Mouse (Mus musculus) frontal cortex, adult (tissue): ENCODE measurements around the gene Gm27027.

Experiments
- ATAC-seq: cut with Nextera tagmentation; 2 replicates; pipeline ENCODE4 v1.9.2; 2017; ENCODE audit warnings: mild to moderate bottlenecking, moderate library complexity, mixed read lengths; ENCODE audit not compliant: low TSS enrichment

Gene Gm27027

DNA sequence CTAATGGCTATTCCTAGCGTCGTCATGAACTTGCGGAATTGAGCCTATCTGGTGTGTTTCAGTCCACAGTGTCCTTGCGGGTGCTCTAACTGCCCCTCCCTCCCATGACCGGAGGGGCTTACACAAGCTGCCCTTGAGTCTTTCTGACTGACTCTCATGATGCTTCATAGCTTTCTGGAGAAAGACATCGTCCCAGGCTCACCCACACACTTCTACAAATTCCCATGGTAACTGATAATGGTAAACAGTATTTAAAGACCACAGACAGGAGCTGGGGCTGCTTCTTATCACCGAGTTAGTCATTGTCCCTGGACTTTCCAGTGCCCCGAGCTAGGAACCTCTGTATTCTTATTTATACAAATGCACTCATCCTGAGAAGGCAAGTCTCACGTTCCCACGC, 67.3 kb downstream of the Gm27027 start:
- no peak for ATAC-seq

GRCm38 (mm10) chr2:93927701-93928437, 68.3 kb downstream of the Gm27027 start:
- ATAC-seq: peak; percentile 75

- ATAC-seq: no peak
Observed at GRCm38 (mm10) chr2:93926141-93926540, 70.0 kb downstream of the Gm27027 start.

GRCm38 (mm10) chr2:93919093-93919492, 77.1 kb downstream of the Gm27027 start:
- ATAC-seq: no peak

DNA sequence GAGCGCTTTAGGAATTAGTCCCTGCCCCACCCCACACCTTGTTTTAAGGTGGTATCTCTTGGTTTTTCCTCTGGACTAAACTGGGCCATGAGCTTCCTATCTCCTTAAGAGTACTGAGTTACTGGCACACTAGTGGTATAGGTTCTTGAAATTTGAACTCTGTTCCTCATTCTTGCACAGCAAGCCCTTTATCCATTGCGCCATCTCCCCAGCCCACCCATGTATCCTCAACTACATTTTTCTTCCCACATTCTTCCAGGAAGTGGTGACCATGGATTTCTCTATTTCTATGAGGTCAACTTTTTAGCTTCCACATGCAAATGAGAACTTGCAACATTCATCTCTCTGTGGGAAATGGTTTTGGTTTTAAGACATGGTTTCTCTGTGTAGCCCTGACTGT, 82.6 kb downstream of the Gm27027 start:
- ATAC-seq: no peak

- ATAC-seq: peak; percentile 56
Observed at GRCm38 (mm10) chr2:93911942-93912341, 84.2 kb downstream of the Gm27027 start.

DNA sequence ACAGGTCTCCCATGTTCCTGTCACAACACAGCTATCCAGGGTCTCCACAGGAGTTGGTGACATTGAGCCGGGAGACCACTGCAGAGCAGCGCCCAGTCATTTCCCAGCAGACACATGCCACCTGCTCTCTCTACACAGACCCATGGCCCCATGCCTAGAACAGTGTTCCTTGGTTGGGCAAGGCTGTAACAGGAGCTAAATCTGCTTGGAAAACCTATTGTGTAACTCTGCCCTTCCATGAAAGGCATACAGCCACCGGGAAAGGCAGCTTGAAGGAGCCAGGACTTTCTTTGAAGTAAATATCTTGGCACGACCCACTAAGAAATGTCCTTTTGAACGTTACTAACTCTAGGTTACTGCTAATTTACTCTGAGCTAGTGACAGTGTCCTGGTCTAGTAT, 86.4 kb downstream of the Gm27027 start:
- no peak for ATAC-seq

DNA sequence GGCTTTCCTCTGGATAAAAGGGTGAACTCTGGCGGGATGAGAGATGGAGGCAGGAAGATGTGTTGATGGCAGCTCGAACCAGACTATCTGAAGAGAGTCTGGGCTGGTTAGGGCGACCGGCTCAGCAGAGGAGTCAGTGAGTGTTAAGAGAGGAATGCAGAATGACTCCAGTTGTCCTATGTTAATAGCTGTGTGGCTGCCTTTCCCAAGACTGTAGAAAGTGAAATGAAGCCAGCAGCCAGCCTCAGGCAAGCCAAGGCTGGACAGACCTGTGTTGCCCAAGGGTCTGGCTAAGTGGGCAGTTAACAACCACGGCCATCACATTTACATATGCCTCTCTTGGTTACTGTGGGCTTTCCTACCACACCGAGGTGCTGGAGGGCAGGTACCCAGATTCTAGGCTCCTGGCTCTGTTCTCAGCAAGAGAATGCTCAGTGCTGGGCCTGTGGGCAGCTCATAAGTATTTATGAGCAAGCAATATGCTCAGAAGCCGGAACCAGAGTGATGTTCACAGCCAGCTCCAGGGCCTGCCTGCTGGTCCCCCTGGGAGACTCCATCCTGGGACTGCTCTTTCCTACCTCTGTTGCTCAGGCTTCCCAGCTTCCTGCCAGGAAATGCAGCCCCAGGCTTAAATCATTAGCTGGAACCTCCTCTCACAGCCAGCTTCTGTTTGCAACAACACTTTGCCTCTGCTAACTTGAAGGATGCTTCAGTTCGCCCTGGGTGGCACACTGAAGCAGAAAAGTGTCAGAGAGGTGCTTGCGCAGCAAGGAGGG, 88.4 kb downstream of the Gm27027 start:
- ATAC-seq: peak; percentile 54
